Mouse (Mus musculus) midbrain, embryonic 11.5 days (tissue): ENCODE measurements around the gene D6Wsu163e. TPM values are rescaled to one million over a fixed set of nuclear protein-coding genes. Genes with fewer than 3 reads are reported as not detected.

ENCODE experiments used
- ATAC-seq: fragments of 200-750 bp; cut with Nextera tagmentation; 2 replicates; pipeline ENCODE4 v1.8.0; 2017; ENCODE audit warnings: moderate TSS enrichment, moderate library complexity; ENCODE audit not compliant: low FRiP score
- DNase-seq: peaks from one replicate; pipeline ENCODE4 v3.0.0; 2015; ENCODE audit warnings: low spot score; ENCODE audit errors: missing footprints
- H3K27ac ChIP-seq: fragments of 300-500 bp; sonication (generic); 2 replicates; pipeline ENCODE4 v1.5.1; 2014; ENCODE audit warnings: low read depth, low read length
- H3K27me3 ChIP-seq: fragments of 300-500 bp; sonication (generic); 2 replicates; pipeline ENCODE4 v1.6.1; 2014; ENCODE audit warnings: mild to moderate bottlenecking, low read length, moderate library complexity, mixed read lengths; ENCODE audit not compliant: control insufficient read depth, insufficient read depth
- H3K36me3 ChIP-seq: fragments of 300-500 bp; sonication (generic); 2 replicates; pipeline ENCODE4 v1.6.1; 2014; ENCODE audit warnings: mild to moderate bottlenecking, low read length, moderate library complexity, mixed read lengths; ENCODE audit not compliant: control insufficient read depth, insufficient read depth
- H3K4me1 ChIP-seq: fragments of 300-500 bp; sonication (generic); 2 replicates; pipeline ENCODE4 v1.6.1; 2014; ENCODE audit warnings: low read length; ENCODE audit not compliant: control insufficient read depth, insufficient read depth
- H3K4me2 ChIP-seq: fragments of 300-500 bp; sonication (generic); 2 replicates; pipeline ENCODE4 v1.6.1; 2014; ENCODE audit warnings: mild to moderate bottlenecking, moderate library complexity
- H3K4me3 ChIP-seq: fragments of 300-500 bp; sonication (generic); 2 replicates; pipeline ENCODE4 v1.5.1; 2014; ENCODE audit warnings: low read depth, low read length
- H3K9ac ChIP-seq: fragments of 300-500 bp; sonication (generic); 2 replicates; pipeline ENCODE4 v1.6.1; 2014; ENCODE audit warnings: low read length
- H3K9me3 ChIP-seq: fragments of 300-500 bp; sonication (generic); 2 replicates; pipeline ENCODE4 v1.6.1; 2016; ENCODE audit warnings: low read length; ENCODE audit not compliant: control insufficient read depth
- WGBS: fragments of 180-500 bp; shearing (Covaris S2); extraction: QIAGEN DNeasy Blood & Tissue Kit; methylation state at CpG from one replicate; pipeline ENCODE4 v1.1.7; 2014; 5-methylcytosine and 5-hydroxymethylcytosine counted together
- polyA plus RNA-seq: library from polyadenylated mRNA; unstranded; fragments of >200 nt; fragmentation: Nextera tagmentation; extraction: Ambion mirVana; gene quantifications from 2 replicates; pipeline ENCODE4 v1.2.1, GENCODE M21; 2014

Gene D6Wsu163e
- polyA plus RNA-seq = 19.4 and 21.5 TPM in 2 replicates

DNA sequence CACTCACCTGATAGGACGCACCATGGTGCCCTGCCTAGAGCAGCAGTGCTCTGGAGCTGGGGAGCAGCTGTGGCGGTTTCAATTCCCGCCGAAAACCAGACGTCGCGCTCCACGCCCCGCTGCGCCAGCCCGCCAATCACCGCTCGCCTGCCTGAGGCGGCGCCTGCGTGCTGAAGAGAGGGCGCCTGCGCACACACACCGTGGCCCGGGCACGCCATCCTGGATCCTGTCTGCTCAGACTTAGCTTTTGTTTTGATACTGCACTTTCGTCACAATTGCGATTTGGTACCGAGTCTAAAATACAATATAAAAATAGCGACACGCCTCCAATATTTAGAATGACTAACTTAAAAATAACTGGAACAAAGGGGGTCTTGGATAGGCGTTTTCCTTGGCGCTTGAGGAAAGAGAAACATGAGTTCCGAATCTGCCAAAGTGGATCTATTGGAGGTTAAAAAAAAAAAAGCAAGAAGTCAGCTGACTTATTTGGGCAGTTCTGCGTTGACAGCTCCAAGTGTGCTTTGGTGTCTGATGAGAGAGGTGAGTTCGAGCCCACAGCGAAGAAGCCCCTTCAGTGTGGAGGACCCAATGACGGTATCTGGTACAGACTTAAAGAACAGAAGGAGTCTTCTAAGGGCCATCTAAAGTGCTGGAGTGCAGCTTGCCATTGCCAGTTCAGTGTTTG, at the start of gene D6Wsu163e, which contains the start of gene Rad51ap1:
Gene D6Wsu163e, plus strand, starts transcription at position 476 of the 685 bp plus-strand sequence.
Gene Rad51ap1, minus strand, starts transcription at position 101 of the 685 bp plus-strand sequence.
- DNase-seq = peak; percentile 99
- no peak within 1 kb of the TSS; the same call in 1 of the 2 replicates for H3K27ac ChIP-seq
- H3K27me3 ChIP-seq = no peaks in the 10 kb centered on the region
- WGBS = under 1% methylated on average over 33 of the region's 33 CpGs
- peak within 1 kb of the TSS; percentile 73 for H3K4me3 ChIP-seq
- no peaks in the 10 kb centered on the region for H3K36me3 ChIP-seq
- peak within 1 kb of the TSS; percentile 68 for H3K4me2 ChIP-seq
- peak within 1 kb of the TSS; percentile 76 for H3K9ac ChIP-seq
- peaks cover 9% of the 10 kb centered on the region for H3K4me1 ChIP-seq
- peak; percentile 99 for ATAC-seq
- no peaks in the 10 kb centered on the region for H3K9me3 ChIP-seq

GRCm38 (mm10) chr6:126907378-126907777, 32.4 kb upstream of the D6Wsu163e start:
- Histone ChIP-seq H3K36me3 (no peaks in the 10 kb centered on the region), H3K4me3 (no peak overlapping the region), H3K4me2 (no peak overlapping the region), H3K4me1 (no peaks in the 10 kb centered on the region), H3K27ac (no peak overlapping the region), H3K9ac (no peak overlapping the region), H3K9me3 (no peaks in the 10 kb centered on the region), H3K27me3 (no peaks in the 10 kb centered on the region)
- DNase-seq (no peak), ATAC-seq (no peak)
- 81% methylated on average over 4 of the region's 5 CpGs for WGBS

- no peak overlapping the region for H3K9ac ChIP-seq
- no peaks in the 10 kb centered on the region for H3K9me3 ChIP-seq
- ATAC-seq (no peak), DNase-seq (no peak)
- no peaks in the 10 kb centered on the region for H3K27me3 ChIP-seq
- no peak overlapping the region for H3K4me2 ChIP-seq
- no peak overlapping the region for H3K27ac ChIP-seq
- H3K4me1 ChIP-seq = no peaks in the 10 kb centered on the region
- WGBS = 71% methylated on average over 3 of the region's 3 CpGs
- H3K4me3 ChIP-seq = no peak overlapping the region
- no peaks in the 10 kb centered on the region for H3K36me3 ChIP-seq
Measured at GRCm38 (mm10) chr6:126907876-126908275, 31.9 kb upstream of the D6Wsu163e start.

DNA sequence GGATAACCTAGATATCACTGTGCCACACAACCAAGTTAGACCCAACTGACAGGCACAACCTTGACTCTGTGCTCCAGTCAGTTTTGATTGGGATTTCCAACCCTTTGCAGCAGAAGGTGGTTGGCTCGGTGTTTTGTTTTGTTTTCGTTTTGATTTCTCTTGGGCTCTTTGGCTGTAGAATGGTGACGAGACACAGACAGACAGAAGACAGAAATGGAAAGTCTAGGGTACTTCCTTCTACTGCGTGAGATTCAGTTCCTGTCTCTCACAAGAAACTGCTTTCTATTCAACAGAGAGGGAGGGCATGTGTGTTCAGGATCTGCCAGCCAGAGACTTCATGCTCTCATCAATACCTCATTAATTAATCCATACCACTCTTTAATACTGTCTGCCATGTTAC, 29.0 kb upstream of the D6Wsu163e start:
- no peak overlapping the region for H3K9ac ChIP-seq
- DNase-seq (no peak), ATAC-seq (no peak)
- no peak overlapping the region for H3K27ac ChIP-seq
- no peaks in the 10 kb centered on the region for H3K9me3 ChIP-seq
- no peak overlapping the region for H3K4me3 ChIP-seq
- no peaks in the 10 kb centered on the region for H3K36me3 ChIP-seq
- H3K4me2 ChIP-seq = no peak overlapping the region
- H3K27me3 ChIP-seq = no peaks in the 10 kb centered on the region
- WGBS = 87% methylated on average over 4 of the region's 4 CpGs
- no peaks in the 10 kb centered on the region for H3K4me1 ChIP-seq

DNA sequence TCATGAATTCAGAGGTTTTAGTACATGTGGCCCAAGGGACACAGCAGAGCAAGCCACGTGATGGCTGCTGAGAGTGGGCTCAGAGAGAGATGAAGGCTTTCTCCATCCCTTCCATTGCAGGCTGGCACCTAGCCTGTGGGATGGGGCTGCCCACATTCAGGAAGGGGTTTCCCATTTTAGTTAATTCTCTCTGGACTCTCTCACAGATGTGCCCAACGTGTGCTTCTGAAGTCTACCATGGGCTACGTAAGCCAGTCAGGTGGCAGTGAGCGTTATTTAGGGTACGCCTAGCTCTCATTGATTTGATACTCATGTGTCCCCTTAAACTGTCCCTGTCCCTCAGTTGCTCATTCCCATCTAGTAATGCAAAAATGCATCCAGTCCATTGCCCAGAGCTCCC, 24.8 kb upstream of the D6Wsu163e start:
- WGBS = 87% methylated on average over 5 of the region's 5 CpGs
- Histone ChIP-seq H3K27me3 (no peaks in the 10 kb centered on the region), H3K9me3 (no peaks in the 10 kb centered on the region)

DNA sequence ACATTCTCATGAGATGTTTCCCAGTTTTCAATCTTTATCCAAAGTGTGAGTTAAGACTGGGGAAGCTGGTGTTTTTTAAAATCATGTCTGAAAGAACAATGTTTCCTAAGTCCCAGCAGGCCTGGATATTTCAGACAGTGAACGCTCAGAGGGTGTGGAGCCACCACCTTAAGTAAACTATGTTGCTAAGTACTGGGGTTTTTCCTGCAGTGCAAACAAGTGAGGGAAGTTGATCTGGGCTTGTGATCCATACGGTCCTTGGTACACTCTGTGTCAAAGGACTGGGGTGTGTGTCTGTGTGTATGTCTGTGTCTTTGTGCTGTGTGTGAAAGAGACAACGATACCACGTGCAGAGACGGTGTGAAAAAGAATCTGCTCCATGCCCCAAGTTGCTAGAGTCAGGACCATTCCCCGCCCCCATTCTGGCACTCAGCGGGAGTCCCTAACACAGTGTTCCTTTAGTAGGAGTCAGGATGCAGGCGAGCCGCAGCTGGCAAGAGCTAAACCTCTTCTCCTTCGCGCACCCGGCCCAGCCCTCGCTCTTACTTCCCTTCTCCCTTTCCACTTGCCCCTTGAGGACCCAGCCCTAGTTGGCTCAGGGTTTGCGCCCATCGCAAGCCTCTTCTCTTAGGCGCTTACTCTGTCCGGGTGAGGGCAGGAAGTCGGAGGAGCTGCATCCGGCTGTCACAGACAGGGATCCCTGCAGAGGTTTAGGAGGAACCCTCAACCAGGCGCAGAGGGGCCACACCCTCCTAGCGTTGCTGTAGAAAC, 18.5 kb upstream of the D6Wsu163e start, which contains the start of gene Dyrk4:
Gene Dyrk4, minus strand, starts transcription at position 729 of the 771 bp plus-strand sequence.
- Histone ChIP-seq H3K9me3 (no peaks in the 10 kb centered on the region), H3K27me3 (no peaks in the 10 kb centered on the region), H3K4me2 (peak within 1 kb of the TSS; percentile 26; the same call in 1 of the 2 replicates), H3K4me1 (no peaks in the 10 kb centered on the region), H3K4me3 (no peak within 1 kb of the TSS), H3K36me3 (peaks cover 3% of the 10 kb centered on the region; the same call in 1 of the 2 replicates), H3K9ac (peak within 1 kb of the TSS; percentile 22; the same call in 1 of the 2 replicates), H3K27ac (no peak within 1 kb of the TSS)
- peak; percentile 57; the same call in 1 of the 2 replicates for ATAC-seq
- DNase-seq = peak; percentile 88
- 6% methylated on average over 21 of the region's 21 CpGs for WGBS

More for the DNA sequence above, 24.8 kb upstream of the D6Wsu163e start:
- Histone ChIP-seq H3K4me1 (no peaks in the 10 kb centered on the region), H3K4me2 (no peak overlapping the region), H3K4me3 (no peak overlapping the region), H3K27ac (no peak overlapping the region), H3K36me3 (no peaks in the 10 kb centered on the region), H3K9ac (no peak overlapping the region)
- DNase-seq (no peak), ATAC-seq (no peak)

- no peaks in the 10 kb centered on the region for H3K9me3 ChIP-seq
- ATAC-seq (no peak), DNase-seq (no peak)
- no peak overlapping the region for H3K4me2 ChIP-seq
- no peaks in the 10 kb centered on the region for H3K27me3 ChIP-seq
- no peak overlapping the region for H3K4me3 ChIP-seq
- H3K36me3 ChIP-seq = peaks cover 9% of the 10 kb centered on the region; the same call in 1 of the 2 replicates
- H3K27ac ChIP-seq = no peak overlapping the region
- H3K4me1 ChIP-seq = no peaks in the 10 kb centered on the region
- 99% methylated on average over 2 of the region's 2 CpGs for WGBS
- H3K9ac ChIP-seq = no peak overlapping the region
Measured at GRCm38 (mm10) chr6:126932896-126933295, 6.9 kb upstream of the D6Wsu163e start.

DNA sequence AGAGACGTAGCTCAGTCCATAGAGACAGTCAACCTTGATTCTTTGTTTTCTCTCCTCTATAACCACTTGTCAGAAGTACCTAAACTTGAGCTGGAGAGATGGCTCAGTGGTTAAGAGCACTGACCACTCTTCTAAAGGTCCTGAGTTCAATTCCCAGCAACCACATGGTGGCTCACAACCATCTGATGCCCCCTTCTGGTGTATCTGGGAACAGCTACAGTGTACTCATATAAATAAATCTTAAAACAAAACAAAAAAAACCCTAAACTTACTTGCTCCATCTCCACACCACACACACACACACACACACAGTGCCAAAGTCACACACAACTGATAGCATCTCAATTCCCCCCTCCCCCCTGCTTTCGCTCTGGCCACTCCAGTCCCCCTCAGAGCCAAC, 1.7 kb upstream of the D6Wsu163e start:
- Histone ChIP-seq H3K9ac (peak overlapping the region; percentile 76; the same call in 1 of the 2 replicates), H3K4me1 (peaks cover 9% of the 10 kb centered on the region), H3K9me3 (no peaks in the 10 kb centered on the region), H3K4me3 (peak overlapping the region; percentile 73; the same call in 1 of the 2 replicates), H3K27me3 (no peaks in the 10 kb centered on the region), H3K4me2 (peak overlapping the region; percentile 68), H3K36me3 (peaks cover 5% of the 10 kb centered on the region; the same call in 1 of the 2 replicates), H3K27ac (no peak overlapping the region)
- ATAC-seq (no peak), DNase-seq (no peak)
- 70% methylated on average over 2 of the region's 2 CpGs for WGBS
